Mouse (Mus musculus): ENCODE measurements around the gene Ccdc24.
A peak's percentile ranks its signal among the peaks of the same experiment; 100 is the strongest.

Gene Ccdc24

GRCm38 (mm10) chr4:117890750-117891149, 18.4 kb upstream of the Ccdc24 start:
- no peak for DNase-seq

GRCm38 (mm10) chr4:117890031-117890430, 17.7 kb upstream of the Ccdc24 start:
- no peak for DNase-seq

GRCm38 (mm10) chr4:117889471-117889870, 17.1 kb upstream of the Ccdc24 start:
- no peak for DNase-seq

GRCm38 (mm10) chr4:117887920-117888319, 15.6 kb upstream of the Ccdc24 start:
- no peak for DNase-seq

GRCm38 (mm10) chr4:117887133-117887532, 14.8 kb upstream of the Ccdc24 start, which contains the start of gene Atp6v0b:
Gene Atp6v0b (minus strand): TSS chr4:117887333.
- DNase-seq = peak; percentile 96 to 98

GRCm38 (mm10) chr4:117886644-117887043, 14.3 kb upstream of the Ccdc24 start:
- peak; percentile 33 to 64 for DNase-seq

- no peak for DNase-seq
Measured at GRCm38 (mm10) chr4:117885994-117886393, 13.6 kb upstream of the Ccdc24 start.

- no peak for DNase-seq
Measured at GRCm38 (mm10) chr4:117885093-117885492, 12.7 kb upstream of the Ccdc24 start.

- DNase-seq = no peak
Measured at GRCm38 (mm10) chr4:117884146-117884545, 11.8 kb upstream of the Ccdc24 start.

- peak; percentile 16 to 68 for DNase-seq
Measured at GRCm38 (mm10) chr4:117882701-117883691, 10.6 kb upstream of the Ccdc24 start, which contains the start of gene B4galt2. Gene B4galt2 (minus strand): TSS chr4:117883487.

- DNase-seq = no peak
Measured at GRCm38 (mm10) chr4:117878703-117879102, 6.3 kb upstream of the Ccdc24 start.

GRCm38 (mm10) chr4:117878301-117878700, 5.9 kb upstream of the Ccdc24 start:
- DNase-seq = no peak

- no peak for DNase-seq
Measured at GRCm38 (mm10) chr4:117873615-117874014, 1.3 kb upstream of the Ccdc24 start.

- no peak for DNase-seq
Measured at GRCm38 (mm10) chr4:117871787-117872186, 570 bp downstream of the Ccdc24 start.

GRCm38 (mm10) chr4:117870437-117870836, 1.9 kb downstream of the Ccdc24 start:
- no peak for DNase-seq

- no peak for DNase-seq
Measured at GRCm38 (mm10) chr4:117869317-117869716, 3.0 kb downstream of the Ccdc24 start.

- DNase-seq = peak; percentile 73 to 74
Measured at GRCm38 (mm10) chr4:117867823-117868222, 4.5 kb downstream of the Ccdc24 start.

- DNase-seq = no peak
Measured at GRCm38 (mm10) chr4:117867000-117867399, 5.4 kb downstream of the Ccdc24 start.

GRCm38 (mm10) chr4:117866083-117866482, 6.3 kb downstream of the Ccdc24 start:
- peak; percentile 92 to 95 for DNase-seq

- DNase-seq = peak in 1 of 2 experiments; percentile 55
Measured at GRCm38 (mm10) chr4:117862823-117863222, 9.5 kb downstream of the Ccdc24 start.

- DNase-seq = no peak
Measured at GRCm38 (mm10) chr4:117860570-117860969, 11.8 kb downstream of the Ccdc24 start.

- peak; percentile 76 to 86 for DNase-seq
Measured at GRCm38 (mm10) chr4:117858794-117859193, 13.6 kb downstream of the Ccdc24 start.

- peak in 1 of 2 experiments; percentile 29 for DNase-seq
Measured at GRCm38 (mm10) chr4:117855146-117855545, 17.2 kb downstream of the Ccdc24 start.

Data from kidney, postnatal 25 days (tissue).